Mouse (Mus musculus) gonadal fat pad, adult 2 months (tissue): Measurements from ENCODE around the gene Lbhd1. TPM values are rescaled to one million over a fixed set of nuclear protein-coding genes. Genes with fewer than 3 reads are reported as not detected.
A peak's percentile ranks its signal among the peaks of the same experiment; 100 is the strongest.
"Not testable (repeated sequence)": the region's sequence is repeated elsewhere in the genome, so short reads cannot be mapped to it uniquely, and the experiment has no call there.

ENCODE experiments used
- DNase-seq: peaks from one replicate; pipeline ENCODE4 v3.0.0-alpha.2; 2012; ENCODE audit warnings: low read depth
- polyA plus RNA-seq: library from polyadenylated mRNA; depleted of rRNA; stranded (reverse); fragments of >200 nt; gene quantifications from 2 replicates; pipeline ENCODE4 v1.2.3, GENCODE M21; 2012; rRNA removed

Gene Lbhd1
- 2.5 and 3.0 TPM in 2 replicates for polyA plus RNA-seq

DNA sequence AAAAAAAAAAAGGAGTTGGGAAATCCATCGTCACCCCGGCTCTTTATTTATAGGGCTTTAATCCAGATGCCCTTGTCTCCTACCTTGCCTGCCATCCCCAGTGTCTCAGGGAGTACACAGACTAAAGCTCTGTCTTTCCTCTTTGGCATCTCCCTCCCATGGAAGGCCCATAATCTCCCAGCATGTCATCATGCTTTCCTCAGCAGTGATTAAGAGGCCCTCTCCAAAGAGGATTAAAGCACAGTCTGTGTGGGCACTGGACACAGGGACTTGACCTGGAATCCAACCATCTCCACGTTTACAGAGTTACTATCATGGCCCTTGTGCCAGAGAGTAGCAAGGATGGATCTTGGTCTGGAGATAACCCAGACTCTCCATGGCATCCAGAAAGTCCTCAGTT lies at the start of gene Lbhd1, which contains the start of gene Gm49403:
Lbhd1 (plus strand) TSS at position 117 of the 400 bp plus-strand sequence.
Gm49403 (plus strand) TSS at position 315 of the 400 bp plus-strand sequence.
- DNase-seq = no peak

GRCm38 (mm10) chr19:8836327-8836726 lies 47.2 kb upstream of the Lbhd1 start:
- DNase-seq = not testable (repeated sequence)

- no peak for DNase-seq
Observed at GRCm38 (mm10) chr19:8837251-8837791, 46.2 kb upstream of the Lbhd1 start, which contains the start of gene Bscl2. Bscl2 (plus strand) TSS chr19:8837467.

DNA sequence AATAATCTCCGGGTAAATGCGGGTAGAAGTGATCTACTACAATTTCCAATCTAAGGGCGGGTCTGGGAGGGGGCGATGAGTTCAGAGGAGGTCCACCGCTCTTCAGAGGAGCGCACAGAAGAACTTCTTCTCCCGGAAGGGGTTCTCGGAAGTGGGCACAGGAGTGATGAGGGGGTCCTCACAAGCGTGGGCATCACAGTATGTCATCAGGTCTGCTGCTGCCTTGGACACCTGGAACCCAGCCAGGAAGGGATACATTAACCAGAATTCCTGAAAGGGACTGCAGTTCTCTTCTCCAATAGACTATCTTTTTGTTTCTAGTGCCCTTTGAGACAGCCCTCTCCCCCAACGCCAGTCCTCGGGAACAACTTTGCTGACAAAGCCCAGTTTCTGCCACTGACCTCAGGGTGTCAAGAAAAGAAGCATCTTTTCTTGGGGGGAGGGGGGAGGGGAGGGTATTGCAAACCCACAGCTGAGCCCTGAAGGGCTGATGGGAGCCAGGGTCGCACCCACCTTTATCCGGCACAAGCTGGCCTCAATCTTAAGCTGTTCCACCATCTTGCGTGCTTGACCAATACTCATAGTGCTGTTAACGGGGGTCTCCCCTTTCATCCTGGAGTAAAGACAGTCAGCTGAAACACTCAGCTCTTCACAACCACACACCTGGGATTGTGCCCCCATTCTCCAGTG lies 45.3 kb upstream of the Lbhd1 start:
- DNase-seq = no peak

GRCm38 (mm10) chr19:8839103-8839907 lies 44.2 kb upstream of the Lbhd1 start, which contains the start of gene Gng3:
Gng3 (minus strand) TSS chr19:8839194.
- DNase-seq = no peak

DNA sequence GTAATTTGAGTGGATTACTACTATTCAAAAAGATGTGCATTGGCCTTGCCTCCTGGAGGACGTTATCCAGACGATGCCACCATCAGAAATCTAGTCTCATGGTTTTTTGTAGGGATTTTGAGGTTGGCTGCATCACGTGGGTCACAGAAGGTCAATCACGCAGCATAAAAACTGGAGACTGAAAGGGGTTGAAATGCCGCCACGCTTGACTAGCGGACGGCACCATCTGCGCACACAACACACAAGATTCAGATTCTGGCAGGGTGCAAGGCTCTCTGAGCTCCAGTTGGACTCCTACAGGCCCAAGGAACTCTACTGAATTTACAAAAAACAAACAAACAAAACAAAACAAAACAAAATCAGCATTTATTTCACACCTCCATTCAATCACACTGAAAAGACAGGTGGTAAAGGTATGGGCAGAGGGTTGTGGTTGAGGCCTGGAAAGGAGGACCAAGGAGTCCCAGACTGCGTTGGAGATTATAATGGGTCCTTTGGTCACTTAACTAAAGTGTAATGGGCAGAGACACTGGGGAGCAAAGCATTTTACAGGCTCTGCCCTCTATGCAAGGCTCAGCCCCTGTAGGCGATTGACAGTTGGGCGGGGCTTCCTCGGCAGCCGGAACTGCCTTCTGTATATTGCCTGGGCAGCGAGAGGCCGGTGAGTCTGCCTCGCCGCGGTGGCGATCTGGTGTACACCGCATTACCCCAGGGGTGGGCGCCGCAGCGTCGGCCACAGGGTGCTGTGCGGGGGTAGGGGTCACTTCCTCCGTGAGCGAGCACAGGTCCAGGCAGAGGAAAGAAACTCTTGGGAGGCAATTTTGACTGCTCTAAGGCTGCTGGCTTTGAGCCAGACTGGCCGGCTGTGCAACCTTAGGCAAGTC lies 43.4 kb upstream of the Lbhd1 start:
- DNase-seq = no peak

DNA sequence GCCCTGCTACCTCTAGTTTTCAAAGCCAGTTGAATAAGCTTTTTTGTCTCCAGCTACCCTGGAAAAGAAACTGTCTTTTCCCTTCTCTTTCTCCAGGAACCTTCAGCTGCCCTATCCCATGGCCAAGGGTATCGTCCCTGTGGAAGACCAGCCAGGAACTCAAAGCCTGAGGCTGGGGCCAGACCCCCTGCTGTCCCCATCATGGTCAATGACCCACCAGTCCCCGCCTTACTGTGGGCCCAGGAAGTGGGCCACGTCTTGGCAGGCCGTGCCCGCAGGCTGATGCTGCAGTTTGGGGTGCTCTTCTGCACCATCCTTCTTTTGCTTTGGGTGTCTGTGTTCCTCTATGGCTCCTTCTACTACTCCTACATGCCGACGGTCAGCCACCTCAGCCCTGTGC lies 42.5 kb upstream of the Lbhd1 start:
- no peak for DNase-seq

DNA sequence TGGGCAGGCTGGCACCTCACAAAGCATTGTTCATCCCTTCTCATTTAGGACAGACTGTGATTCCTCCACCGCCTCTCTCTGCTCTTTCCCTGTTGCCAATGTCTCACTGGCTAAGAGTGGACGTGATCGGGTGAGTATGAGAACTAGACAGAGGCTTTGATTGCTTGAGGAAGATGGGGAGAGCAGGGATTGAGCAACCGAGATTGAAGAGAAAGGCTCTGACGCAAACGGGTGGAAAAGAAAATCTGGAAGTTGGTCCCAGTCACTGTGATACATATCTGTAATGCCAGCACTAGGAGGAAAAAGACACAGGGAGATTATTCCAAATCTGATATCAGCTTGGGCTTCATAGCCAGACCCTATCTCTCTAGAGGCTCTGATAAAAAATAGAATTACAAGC lies 40.6 kb upstream of the Lbhd1 start:
- no peak for DNase-seq

- DNase-seq = peak; percentile 95
Observed at GRCm38 (mm10) chr19:8844371-8845129, 39.0 kb upstream of the Lbhd1 start.

- DNase-seq = no peak
Observed at GRCm38 (mm10) chr19:8848356-8848755, 35.2 kb upstream of the Lbhd1 start.

- no peak for DNase-seq
Observed at GRCm38 (mm10) chr19:8850402-8850901, 33.1 kb upstream of the Lbhd1 start, which contains the start of gene Lrrn4cl. Lrrn4cl (plus strand) TSS chr19:8850768.

DNA sequence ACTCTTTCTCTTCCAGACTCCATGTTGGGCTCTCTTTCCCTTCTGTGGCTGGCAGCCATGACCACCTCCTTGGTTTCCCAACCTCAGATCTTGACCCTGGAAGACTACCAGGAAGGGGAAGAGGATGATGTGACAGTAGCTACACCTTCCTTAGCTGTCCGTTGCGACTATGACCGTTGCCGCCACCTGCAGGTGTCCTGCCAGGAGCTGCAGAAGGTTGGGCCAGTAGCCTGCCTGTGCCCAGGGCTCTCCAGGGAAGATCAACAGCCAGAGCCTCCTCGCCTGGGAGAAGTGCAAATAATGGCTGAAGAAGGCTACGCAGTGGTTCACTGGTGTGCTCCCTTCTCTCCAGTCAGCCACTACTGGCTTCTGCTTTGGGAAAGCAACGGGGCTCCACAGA lies 31.9 kb upstream of the Lbhd1 start:
- DNase-seq = no peak

DNA sequence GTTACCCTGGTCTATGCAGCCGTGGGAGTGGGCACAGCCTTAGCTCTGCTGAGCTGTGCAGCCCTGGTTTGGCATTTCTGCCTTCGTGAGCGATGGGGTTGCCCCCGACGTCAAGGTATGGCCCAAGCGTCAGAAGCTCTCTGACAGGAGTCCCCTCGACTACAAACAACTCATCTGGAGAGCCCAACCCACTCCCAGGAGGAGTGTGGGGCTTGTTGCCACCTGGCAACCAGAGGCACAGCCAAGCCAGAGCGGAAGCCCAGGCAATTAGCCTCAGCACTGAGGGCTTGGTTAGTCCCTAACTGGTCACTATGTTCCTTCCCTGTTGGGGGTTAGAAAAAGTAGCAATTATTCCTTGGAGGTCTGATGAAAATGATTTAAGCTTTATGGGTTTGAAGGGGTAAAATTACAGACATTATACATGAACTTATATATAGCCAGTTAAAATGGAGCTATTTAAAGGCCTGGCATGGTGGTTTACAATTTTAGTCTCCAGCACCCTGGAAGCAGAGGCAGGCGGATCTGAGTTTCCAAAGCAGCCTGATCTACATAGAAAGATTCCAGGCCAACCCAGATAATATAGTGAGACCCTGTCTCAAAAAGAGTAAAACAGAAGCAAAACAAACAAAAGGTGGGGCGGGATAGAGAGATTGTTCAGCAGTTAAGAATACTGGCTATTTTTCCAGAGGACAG lies 31.1 kb upstream of the Lbhd1 start:
- no peak for DNase-seq

GRCm38 (mm10) chr19:8853117-8853516 lies 30.4 kb upstream of the Lbhd1 start:
- no peak for DNase-seq

GRCm38 (mm10) chr19:8857689-8858088 lies 25.8 kb upstream of the Lbhd1 start:
- no peak for DNase-seq

- DNase-seq = no peak
Observed at GRCm38 (mm10) chr19:8859018-8859417, 24.5 kb upstream of the Lbhd1 start.

- no peak for DNase-seq
Observed at GRCm38 (mm10) chr19:8864265-8864664, 19.3 kb upstream of the Lbhd1 start.

- DNase-seq = not testable (repeated sequence)
Observed at GRCm38 (mm10) chr19:8870381-8870780, 13.2 kb upstream of the Lbhd1 start.

GRCm38 (mm10) chr19:8870838-8871237 lies 12.7 kb upstream of the Lbhd1 start:
- no peak for DNase-seq
